Mouse (Mus musculus) neural tube, embryonic 10.5 days (tissue): ENCODE measurements around the gene Grin2b.
A peak's percentile ranks its signal among the peaks of the same experiment; 100 is the strongest.
"Not testable (repeated sequence)": the region's sequence is repeated elsewhere in the genome, so short reads cannot be mapped to it uniquely, and the experiment has no call there.

Experiments used
- DNase-seq: peaks from one replicate; pipeline ENCODE4 v3.0.0-alpha.2; 2017; ENCODE audit warnings: low spot score; ENCODE audit errors: extremely low spot score

The Grin2b gene

DNA sequence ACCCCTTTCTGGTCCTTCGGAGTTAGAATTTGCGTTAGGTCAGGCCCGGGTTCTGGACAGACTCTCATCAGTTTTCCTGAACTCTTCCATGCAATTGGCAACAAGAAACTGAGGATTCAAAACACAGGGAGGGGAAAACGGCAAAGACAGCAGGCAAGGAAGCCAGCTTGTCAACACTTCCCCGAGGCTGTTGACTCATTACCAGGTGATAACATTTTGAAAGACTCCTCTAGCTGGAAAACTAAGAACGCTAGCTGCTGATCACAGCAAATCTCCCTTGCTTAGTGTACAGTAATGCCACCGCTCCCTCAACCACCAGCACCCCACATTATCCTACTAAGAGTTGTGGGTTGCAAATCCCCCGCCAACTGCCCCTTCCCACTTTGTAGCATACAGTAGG, 266.2 kb downstream of the Grin2b start:
- DNase-seq: no peak

DNA sequence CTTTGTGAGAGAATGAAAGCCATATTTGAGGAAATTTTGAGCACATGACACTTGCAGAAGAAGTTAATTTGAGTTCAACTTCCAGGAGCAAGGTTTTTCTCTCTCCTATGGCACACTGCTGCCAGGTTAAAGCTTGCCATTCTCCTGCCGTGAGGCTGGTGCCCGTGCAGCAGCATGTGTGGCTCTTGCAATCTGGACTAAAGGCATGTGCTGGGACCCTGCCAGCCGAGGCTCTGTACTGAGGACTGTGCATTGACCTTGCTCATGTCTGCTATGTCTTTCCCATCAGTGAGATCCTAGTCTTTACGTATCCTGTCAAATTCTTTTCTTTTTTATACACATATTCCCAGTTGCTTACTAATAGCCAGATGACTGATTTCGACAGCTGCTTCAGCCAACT, 268.9 kb downstream of the Grin2b start:
- DNase-seq: no peak

DNA sequence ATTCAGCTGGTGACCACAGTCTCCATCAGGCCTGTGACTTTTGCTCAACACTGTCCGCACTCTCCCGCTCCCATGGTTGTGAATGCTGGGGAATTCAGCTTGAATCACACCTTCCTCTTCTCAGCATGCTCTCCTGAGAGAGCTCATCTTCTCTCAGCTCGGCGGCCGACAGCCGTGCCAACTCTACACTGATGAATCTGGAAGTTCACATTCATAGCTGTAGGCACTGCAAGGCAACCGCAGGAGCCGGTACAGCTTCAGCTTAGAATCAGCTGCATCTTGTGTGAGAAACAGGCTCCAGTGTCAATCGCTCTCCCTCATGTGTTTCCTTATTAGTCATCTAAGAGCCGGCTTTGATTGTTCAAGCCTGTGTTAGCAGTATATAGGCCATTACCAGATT, 272.9 kb downstream of the Grin2b start:
- DNase-seq: no peak

DNA sequence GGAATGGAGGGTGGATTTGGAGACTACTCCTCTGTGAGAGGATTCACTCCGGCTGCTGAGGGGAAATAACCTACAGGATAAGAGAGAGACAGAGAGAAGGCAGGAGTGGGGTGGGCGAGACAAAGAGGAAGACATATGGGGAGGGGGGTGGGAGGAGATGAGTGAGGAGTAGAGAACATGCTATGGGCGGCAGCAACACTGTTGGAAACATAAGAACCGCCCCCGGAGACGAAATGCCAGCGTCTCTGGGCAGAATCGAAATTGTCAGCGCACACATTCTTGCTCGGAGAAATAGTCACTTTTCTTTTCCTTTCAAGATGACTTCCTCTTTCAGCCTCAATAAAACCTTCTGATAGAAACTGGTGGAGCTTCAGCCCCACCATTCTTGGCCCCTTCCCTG, 274.1 kb downstream of the Grin2b start:
- DNase-seq: no peak

DNA sequence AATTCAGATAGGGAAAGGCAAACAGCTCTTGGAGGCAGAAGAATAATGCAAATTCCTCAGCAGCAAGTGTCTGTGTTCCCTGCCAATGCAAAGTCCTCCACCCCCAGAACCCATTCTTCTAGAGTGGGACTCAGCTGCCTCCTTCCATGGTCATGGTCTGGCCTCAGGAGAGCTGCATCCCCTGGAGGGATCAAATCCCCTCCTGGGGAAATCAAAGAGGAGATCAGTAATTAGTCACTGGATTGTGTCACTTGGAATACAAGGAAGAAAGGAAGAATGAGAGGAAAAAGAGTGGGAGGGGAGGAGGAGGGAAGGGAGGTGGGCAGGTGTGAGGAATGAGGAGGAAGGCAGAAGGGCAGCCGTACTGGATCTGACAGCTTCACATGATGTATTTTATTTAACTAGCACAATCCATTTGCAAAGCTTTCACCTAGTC, 278.5 kb downstream of the Grin2b start:
- no peak for DNase-seq

DNA sequence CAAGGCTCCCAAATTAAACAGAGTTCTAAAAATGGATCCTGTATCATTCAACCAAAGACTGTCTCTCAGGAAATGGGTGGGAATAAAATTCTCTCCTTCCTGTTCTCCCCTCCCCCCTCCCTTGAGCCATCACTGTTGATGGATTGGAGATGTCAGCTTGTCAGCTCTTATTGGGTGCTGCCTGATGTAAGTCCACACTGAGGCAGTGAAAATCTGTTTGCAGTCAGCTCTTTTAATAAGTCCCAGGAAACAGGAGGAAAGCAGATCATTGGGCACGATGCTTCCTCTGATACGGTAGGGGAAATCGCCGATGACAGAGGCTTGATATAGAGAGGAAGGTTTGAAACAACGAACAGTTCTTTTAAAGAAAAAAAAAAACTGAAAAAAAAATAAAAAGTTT, 290.7 kb downstream of the Grin2b start:
- DNase-seq: no peak

DNA sequence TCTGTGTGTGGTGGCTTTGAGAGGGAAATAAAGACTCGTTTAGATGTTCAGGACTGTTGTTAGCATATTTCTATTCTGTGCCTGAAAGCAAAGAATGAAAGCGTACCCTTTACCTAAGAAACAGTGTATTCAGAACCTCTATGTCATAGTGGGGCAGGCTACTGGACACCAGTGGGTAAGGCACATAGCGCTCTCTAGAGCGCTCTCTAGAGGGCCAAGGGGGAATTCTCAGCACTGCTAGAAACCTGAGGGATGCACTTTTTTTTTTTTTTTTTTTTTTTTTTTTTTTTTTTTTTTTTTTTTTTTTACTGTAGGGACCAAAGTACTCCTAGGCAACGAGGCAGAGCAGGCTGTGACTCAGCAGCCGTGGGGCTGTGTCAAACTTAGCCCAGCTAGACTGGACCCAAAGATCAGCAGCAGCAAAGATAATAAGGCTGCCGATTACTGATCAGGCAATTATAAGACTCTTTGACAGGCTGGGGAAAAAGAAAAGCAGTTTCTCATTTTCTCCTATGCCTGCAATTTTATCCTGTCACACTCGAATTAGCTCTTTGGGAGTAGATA, 297.1 kb downstream of the Grin2b start:
- no peak for DNase-seq

DNA sequence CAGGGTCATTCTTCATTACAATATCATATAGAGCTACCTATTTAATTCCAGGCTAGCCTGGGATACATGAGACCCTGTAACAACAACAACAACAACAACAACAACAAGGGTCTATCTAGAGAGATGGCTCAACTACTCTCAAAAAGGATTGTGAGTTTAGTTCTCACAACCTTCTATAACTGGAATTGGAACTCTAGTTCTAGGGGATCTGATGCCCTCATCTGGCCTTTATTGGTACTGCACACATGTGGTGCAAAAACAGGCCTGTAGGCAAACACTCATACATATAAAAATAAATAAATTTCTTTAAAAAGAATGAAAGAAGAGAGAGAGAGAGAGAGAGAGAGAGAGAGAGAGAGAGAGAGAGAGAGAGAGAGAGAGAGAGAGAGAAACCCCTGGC, 298.7 kb downstream of the Grin2b start:
- no peak for DNase-seq

DNA sequence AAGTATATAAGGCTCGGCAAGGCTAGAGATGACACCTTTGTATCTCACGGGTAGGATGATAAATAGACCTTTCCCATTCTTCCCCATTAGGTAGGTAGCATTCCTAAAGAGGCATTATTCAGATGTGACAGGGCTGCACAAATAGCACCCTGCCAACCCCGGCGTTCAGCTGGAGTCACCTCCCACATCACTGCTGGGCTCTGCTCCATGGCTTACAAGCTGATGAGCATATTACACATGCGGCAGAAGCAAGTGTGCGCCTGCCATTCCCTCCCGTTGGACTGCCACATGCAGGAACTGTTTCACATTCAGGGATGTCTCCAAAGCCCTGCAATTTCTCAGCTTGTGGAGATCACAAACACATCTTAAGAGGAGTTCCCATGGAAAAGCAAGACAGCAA, 307.5 kb downstream of the Grin2b start:
- DNase-seq: no peak

DNA sequence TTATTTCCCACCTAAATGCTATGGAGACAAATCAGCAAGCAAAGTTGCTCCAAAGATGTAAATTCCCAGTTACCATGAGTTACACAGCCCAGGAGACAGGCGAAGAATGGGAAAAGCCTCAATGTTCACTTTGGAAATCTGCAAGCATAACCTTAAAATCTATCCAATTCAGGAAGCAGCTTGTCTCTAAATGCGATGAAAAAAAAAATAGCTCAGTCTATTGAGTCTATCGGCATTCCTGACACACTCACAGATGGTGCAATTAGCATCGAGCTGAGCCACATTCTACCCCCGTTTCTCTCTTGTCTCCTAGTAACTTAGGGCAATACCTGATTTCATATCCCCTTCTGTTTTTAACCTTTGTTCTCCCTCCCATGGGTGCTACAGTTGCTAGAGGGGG, 309.3 kb downstream of the Grin2b start:
- no peak for DNase-seq

DNA sequence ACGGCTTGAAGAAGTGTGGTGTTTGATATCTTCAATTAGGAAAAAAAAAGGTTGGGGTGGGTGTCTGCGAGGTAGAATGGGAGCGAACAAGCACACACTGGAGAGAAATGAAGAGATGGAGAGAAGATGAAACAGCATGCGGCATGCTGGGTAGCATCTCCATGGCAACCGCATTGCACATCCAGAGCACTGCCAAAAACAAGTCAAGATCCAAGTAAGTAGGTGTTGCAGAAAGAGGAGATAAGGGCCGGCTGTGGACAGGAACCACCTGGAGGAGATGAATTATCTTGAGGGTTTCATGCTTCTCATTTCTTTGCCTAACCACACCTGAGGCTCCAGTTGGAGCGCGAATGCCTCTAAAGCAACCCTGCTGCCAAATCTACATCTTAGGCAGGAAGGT, 313.8 kb downstream of the Grin2b start:
- DNase-seq: no peak

DNA sequence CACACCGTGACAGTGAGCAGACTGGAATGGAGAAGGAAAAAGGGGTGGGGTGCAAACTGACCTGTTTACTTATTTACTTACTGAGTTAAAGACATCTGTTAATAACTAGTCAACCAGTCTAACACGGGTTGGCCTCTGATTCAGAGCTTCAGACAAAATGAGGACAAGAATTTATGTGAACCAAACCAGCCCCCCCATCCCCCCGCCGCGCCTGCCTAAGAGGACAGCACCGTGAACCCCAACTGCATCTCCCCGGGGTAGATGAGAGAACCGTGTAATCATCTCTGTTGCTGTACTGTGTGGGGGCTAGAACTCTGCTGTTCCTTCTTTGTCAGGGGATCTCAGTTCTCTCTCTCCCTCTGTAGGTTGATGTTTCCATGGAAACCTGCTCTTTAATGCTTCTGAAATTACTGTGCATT, 319.1 kb downstream of the Grin2b start:
- DNase-seq: no peak

DNA sequence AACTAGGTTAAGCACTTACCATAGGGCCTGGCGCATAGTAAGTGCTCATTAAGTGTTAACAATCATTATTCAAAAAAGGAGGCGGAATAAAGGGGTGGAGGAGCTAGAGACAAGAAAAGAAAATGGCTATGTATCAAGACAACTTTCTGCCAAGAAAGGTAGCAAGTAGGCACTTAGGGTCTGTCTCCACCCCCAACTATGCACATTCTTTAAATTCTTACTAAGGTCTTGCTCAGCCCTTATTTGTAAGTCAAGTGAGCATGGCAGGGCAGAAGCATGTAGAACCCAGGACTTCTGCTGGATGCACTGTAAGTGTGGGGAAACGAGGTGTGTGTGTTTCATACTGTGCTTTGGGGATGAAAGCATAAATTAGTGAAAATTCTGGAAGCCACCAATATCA, 329.6 kb downstream of the Grin2b start:
- no peak for DNase-seq

DNA sequence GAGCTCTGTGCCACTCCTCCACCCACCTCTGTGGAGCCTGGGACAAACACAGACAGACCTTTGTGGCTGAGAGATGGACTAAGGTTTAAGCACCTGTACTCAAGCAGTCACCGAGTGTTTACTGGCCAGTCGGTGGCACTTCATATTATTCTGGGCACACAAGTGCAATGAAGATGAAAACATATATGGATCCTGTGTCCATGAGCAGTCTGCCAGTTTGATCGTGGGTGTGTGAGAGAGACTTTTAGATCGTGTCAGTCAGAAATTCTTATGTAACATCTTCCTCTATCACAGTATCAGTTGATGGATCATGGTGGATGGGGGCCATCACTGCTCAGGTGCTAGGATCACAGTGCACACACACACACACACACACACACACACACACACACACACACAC, 337.0 kb downstream of the Grin2b start:
- no peak for DNase-seq

DNA sequence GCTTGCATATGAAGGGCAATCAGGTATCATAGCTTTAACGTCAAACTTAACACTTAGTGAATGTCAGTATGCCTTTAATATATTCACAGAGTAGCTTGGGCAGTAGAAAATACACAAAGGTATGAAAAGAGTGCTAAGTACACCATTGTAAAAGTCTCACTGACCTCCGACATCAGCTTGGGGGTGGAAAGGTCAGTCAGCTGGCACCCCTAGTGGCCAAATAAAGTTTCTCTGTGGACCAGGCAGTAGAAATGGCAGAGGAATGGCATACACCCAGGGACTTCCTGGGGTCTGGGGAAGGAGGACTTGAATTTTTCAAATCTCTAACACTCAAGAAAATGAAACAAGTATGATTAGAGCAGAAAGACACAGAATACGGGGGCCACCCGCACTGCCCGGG, 339.8 kb downstream of the Grin2b start:
- no peak for DNase-seq

DNA sequence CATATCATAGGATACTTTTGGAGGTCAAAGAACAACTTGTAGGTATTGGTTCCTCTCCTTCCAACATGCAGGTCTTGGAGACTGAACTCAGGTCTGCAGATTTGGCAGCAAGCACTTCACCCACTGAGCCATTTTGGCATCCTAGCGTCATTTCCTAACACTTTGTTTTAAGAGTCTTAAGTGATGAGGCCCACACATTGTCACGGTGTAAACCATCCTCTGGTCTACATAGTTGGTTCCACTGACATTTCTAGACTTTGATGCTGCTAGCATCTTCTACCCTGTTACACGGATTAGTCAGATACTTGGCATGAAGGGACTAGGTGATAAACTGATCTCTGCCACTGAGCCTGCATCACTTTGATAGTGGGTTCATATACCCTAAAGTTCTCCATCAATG, 341.3 kb downstream of the Grin2b start:
- DNase-seq: no peak

DNA sequence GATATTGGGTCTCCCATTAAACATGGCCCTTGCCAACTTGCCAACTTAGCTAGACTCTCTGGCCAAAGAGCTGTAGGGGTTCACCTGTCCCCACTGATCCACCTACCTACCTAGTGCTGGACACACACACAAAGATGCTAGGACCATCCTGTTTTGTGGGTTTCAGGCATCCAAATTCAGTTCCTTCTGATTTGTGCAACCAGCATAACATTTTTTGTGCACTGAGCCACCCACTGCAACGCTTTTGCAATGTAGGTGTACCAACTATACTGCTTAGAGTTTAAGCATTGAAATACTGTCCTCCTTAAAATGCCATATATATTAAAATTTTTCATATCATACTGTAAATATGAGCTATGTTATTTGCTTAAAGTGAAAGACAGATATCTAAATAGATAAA, 342.3 kb downstream of the Grin2b start:
- DNase-seq: no peak

DNA sequence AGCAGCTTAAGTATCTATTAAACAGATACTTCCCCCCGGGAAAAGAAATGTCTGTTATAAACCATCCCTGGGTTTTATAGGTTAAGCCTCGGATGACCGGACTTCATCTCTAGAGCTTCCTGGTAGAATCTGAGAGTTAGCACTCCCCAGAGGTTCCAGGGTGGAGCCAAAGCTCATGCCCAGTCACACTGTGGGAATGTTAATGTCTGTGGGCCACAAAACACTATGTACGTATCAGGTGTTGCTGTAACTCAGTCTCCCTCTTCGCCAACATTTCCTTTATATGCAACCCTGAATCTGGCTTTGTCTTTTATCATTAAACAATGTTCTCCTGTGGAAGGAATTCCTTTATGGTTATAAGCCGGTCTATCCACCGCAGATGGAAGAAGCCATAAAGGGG, 343.9 kb downstream of the Grin2b start:
- no peak for DNase-seq

DNA sequence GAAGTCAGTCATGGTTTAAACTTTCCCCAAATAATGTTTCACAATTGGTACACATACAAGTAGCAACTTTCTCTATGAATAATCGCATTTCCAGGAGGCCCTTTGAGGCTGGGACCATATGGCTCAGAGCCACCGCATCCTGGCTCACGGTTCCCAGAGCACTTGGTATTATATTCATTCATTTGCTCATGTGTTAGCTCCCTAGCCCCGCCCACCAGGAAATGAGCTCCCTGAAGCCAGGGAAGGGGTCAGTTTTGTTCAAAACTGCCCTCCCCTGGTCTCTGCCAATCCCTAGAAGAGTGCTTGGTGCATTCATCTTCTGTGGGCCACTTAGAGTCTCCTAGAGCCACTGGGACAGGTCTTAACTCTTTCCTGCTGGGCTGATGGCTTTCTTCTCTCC, 344.3 kb downstream of the Grin2b start:
- no peak for DNase-seq

DNA sequence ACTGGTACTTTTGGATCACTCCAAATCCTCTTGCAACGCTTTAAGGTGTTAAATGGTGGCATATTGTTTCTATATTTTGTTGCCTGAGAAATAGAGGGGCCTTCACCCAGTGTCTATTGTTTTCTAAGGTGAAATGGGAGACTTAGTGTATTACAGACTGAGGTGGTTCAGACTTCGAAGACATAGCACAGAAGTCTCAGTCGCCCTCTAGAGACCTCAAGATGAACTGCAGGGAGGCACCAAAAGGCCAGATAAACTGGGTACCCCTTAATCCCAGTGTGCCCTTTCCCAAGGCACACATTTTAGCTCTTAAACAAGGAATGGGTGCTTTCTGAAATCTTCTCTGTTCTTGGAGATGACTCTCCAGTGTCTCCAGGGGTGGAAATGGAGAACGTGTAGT, 345.4 kb downstream of the Grin2b start:
- DNase-seq: peak; percentile 36

DNA sequence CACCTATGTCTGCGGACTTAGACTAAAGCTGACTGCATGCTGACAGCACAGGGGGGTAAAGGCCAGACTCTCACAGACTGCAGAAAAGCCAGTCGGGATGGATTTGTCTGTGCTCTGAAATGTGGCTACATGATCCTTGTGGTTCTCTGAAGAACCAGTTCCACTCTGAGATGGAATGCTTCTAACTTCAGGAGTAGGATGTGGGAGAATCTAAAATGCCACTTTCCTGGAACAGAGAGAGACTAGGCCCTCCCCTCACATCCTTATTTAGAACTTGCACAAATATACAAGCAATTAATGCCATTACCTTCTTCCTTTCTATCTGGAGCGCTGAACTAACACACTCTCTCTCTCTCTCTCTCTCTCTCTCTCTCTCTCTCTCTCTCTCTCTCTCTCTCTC, 346.0 kb downstream of the Grin2b start:
- no peak for DNase-seq

DNA sequence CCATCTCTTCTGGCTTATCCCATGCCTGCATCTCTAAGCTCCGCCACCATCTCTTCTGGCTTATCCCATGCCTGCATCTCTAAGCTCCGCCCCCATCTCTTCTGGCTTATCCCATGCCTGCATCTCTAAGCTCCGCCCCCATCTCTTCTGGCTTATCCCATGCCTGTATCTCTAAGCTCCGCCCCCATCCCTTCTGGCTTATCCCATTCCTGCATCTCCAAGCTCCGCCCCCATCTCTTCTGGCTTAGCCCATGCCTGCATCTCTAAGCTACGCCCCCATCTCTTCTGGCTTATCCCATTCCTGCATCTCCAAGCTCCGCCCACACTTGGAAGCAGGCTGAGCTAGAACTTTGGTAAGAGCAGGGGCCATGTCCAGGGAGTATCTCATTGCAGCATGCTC, 346.5 kb downstream of the Grin2b start:
- DNase-seq: not testable (repeated sequence)

DNA sequence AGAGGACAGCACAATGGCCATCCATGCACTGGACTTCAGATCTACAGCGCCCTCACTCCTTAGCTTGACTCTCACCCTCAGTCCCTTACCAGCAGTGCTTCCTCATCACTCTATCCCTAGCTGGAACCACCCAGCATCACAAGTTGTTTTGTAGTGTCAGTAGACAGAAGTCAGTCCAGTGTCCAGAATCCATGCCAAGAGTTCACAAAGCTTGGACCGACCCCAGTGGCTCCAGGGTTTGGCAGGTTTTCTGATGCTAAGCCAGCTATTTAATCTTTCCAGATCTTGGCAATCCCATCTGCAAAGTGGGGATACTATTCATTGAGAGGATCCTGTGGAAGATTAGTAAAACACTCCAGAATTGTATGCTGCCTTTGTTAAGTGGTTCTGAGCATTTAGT, 355.9 kb downstream of the Grin2b start:
- DNase-seq: no peak

DNA sequence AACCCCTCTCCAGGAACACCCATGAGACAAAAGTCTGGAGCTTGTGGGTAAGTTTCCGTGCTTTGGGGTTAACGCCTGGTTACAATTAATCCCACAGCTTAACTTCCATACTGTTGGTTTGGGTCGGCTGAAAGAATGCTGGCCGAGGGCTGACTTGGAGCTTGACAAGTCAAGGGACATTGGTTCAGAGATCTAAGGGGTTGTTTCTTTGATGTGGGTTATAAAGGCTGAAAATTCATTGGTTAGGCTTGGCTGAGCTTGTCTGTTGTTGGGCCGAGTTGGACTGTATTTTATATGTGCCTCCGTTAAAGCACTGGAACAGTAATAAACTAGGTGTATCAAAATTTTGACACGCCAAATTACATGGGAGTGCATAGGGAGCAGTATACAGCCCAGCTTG, 359.6 kb downstream of the Grin2b start:
- no peak for DNase-seq
